Mouse (Mus musculus) neural tube, embryonic 14.5 days (tissue): ENCODE results near the gene Cox16. TPM values are rescaled to one million over a fixed set of nuclear protein-coding genes. Genes with fewer than 3 reads are reported as not detected.

Experiments used
- ATAC-seq: fragments of 200-750 bp; cut with Nextera tagmentation; 2 replicates; pipeline ENCODE4 v1.8.0; 2017; ENCODE audit warnings: low read depth, mild to moderate bottlenecking, moderate TSS enrichment, moderate library complexity
- H3K27ac ChIP-seq: fragments of 300-500 bp; sonication (generic); 2 replicates; pipeline ENCODE4 v1.5.1; 2014; ENCODE audit warnings: low read depth, mild to moderate bottlenecking, control low read depth, low read length, moderate library complexity, mixed read lengths
- H3K27me3 ChIP-seq: fragments of 300-500 bp; sonication (generic); 2 replicates; pipeline ENCODE4 v1.6.1; 2014; ENCODE audit warnings: low read length; ENCODE audit not compliant: control insufficient read depth, insufficient read depth
- H3K36me3 ChIP-seq: fragments of 300-500 bp; sonication (generic); 2 replicates; pipeline ENCODE4 v1.6.1; 2014; ENCODE audit warnings: low read length, mixed read lengths; ENCODE audit not compliant: control insufficient read depth, insufficient read depth
- H3K4me1 ChIP-seq: fragments of 300-500 bp; sonication (generic); 2 replicates; pipeline ENCODE4 v1.6.1; 2014; ENCODE audit warnings: low read length; ENCODE audit not compliant: control insufficient read depth, insufficient read depth
- H3K4me2 ChIP-seq: fragments of 300-500 bp; sonication (generic); 2 replicates; pipeline ENCODE4 v1.6.1; 2014; ENCODE audit warnings: mild to moderate bottlenecking, low read depth, low read length, control low read depth
- H3K4me3 ChIP-seq: fragments of 300-500 bp; sonication (generic); 2 replicates; pipeline ENCODE4 v1.5.1; 2014; ENCODE audit warnings: low read depth, low read length, control low read depth, mixed read lengths
- H3K9ac ChIP-seq: fragments of 300-500 bp; sonication (generic); replicated peaks from 2 replicates; pipeline ENCODE4 v1.6.1; 2014; ENCODE audit warnings: low read depth, mild to moderate bottlenecking, control low read depth, low read length, mixed read lengths
- H3K9me3 ChIP-seq: fragments of 300-500 bp; sonication (generic); 2 replicates; pipeline ENCODE4 v1.6.1; 2016; ENCODE audit warnings: low read length; ENCODE audit not compliant: control insufficient read depth
- WGBS: fragments of 180-500 bp; shearing (Covaris S2); extraction: QIAGEN DNeasy Blood & Tissue Kit; methylation state at CpG from one replicate; pipeline ENCODE4 v1.1.7; 2014; 5-methylcytosine and 5-hydroxymethylcytosine counted together
- polyA plus RNA-seq: library from polyadenylated mRNA; unstranded; fragments of >200 nt; fragmentation: Nextera tagmentation; extraction: Ambion mirVana; gene quantifications from 2 replicates; pipeline ENCODE4 v1.2.1, GENCODE M21; 2014

The Cox16 gene
- polyA plus RNA-seq, 1 experiment from 2014 or later: 138 TPM

DNA sequence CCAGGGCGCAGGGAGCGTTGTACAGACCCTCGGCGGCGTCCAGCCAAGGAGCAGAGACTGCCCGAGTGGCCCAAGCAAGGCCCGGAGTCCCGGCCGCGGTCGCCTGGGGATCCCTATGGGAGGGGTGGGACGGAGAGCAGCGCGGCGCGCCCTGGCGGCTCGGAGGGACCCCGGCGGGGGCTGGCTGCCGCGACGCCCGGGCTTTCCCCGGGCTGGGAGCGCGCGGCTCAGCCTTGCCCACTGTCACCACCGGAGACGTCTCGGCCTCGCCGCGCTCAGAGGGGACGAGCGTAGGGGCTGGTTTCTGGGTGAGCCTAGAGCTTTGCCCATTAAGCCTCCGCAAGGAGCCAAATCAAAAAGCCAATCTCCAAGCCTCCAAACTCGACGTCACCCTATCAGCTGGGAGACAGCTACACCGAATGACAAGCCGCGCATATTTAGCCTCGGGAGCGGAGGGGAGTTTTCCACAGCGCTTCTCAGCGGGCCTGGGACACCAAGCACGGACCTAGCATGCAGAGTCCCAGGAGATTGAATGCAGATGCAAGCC is 152.0 kb downstream of the Cox16 start, which contains the start of gene Slc8a3:
Slc8a3 (minus strand) TSS at position 306 of the 547 bp plus-strand sequence.
- H3K4me2 ChIP-seq: peak within 1 kb of the TSS; percentile 75
- peak within 1 kb of the TSS; percentile 63 for H3K4me3 ChIP-seq
- no peaks in the 10 kb centered on the region for H3K27me3 ChIP-seq
- H3K9ac ChIP-seq: peak within 1 kb of the TSS; percentile 89
- H3K27ac ChIP-seq: peak within 1 kb of the TSS; percentile 91
- no peaks in the 10 kb centered on the region for H3K36me3 ChIP-seq
- no peaks in the 10 kb centered on the region for H3K9me3 ChIP-seq
- ATAC-seq: peak; percentile 76
- peaks cover 3% of the 10 kb centered on the region; the same call in 1 of the 2 replicates for H3K4me1 ChIP-seq
- under 1% methylated on average over 47 of the region's 47 CpGs for WGBS

- Histone ChIP-seq H3K27me3 (no peaks in the 10 kb centered on the region), H3K4me1 (peaks cover 3% of the 10 kb centered on the region; the same call in 1 of the 2 replicates), H3K9me3 (no peaks in the 10 kb centered on the region), H3K4me2 (peak overlapping the region; percentile 75), H3K9ac (peak overlapping the region; percentile 89), H3K4me3 (peak overlapping the region; percentile 63), H3K27ac (peak overlapping the region; percentile 91), H3K36me3 (no peaks in the 10 kb centered on the region)
- WGBS: under 1% methylated on average over 48 of the region's 54 CpGs
- peak; percentile 86 for ATAC-seq
Observed at GRCm38 (mm10) chr12:81331937-81332874, 152.7 kb downstream of the Cox16 start.

DNA sequence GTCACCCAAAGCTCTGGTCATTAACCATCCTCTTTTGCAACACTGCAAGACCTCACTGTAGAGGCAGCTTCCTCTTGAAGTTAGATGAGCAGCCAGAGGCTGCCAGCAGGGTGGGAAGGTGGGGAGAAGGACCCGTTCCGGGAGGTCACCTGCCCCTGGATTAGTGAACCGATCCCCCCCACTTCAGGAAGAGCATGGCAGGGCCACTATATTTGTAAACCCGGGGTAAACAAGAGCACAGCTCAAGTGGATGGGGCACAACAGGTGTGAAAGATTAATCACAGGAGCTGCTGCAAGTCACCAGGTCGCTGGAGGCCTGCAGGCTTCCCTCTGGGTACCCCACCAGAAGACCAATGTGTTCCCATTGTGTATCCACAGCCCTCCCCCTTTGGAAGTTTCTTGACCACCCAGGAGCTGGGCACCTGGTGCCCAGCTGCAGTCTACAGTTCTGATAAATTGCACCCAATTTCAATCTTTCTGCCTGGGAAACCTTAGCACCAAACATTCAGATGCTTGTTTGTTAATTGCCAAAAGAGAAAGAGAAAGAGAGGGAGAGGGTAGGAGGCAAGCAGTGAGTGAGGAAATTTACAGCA is 153.8 kb downstream of the Cox16 start:
- Histone ChIP-seq H3K4me3 (peak overlapping the region; percentile 63; the same call in 1 of the 2 replicates), H3K27ac (peak overlapping the region; percentile 72), H3K4me1 (peaks cover 3% of the 10 kb centered on the region; the same call in 1 of the 2 replicates), H3K36me3 (no peaks in the 10 kb centered on the region), H3K9ac (peak overlapping the region; percentile 35), H3K9me3 (no peaks in the 10 kb centered on the region), H3K27me3 (no peaks in the 10 kb centered on the region), H3K4me2 (peak overlapping the region; percentile 75)
- 35% methylated on average over 5 of the region's 5 CpGs for WGBS
- ATAC-seq: no peak

DNA sequence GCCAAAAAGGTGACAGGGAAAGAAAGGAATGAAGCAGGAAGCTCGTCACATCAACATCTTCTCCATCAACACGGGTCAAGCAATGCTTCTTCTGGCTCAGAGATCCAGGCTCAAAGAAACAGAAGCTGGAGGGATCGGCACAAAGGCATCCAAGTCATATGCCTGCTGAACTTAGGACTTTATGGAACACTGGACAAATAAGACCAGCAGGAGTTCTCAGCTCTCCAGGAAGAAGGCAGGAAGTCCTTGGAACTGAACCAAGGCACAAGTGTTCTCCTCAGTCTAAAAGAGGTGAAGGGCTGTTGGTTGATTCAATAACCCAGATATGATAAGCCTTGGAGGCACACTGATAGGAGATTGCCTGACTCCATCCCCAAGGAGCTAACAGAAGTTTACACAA is 159.9 kb downstream of the Cox16 start:
- H3K9me3 ChIP-seq: no peaks in the 10 kb centered on the region
- H3K27ac ChIP-seq: no peak overlapping the region
- no peak overlapping the region for H3K4me3 ChIP-seq
- WGBS: 88% methylated on average over 3 of the region's 3 CpGs
- no peaks in the 10 kb centered on the region for H3K36me3 ChIP-seq
- no peak for ATAC-seq
- H3K4me1 ChIP-seq: 0 out of 2 replicates have a peak, but pooled peaks cover 4% of the 10 kb centered on the region
- no peak overlapping the region for H3K9ac ChIP-seq
- H3K27me3 ChIP-seq: no peaks in the 10 kb centered on the region
- no peak overlapping the region for H3K4me2 ChIP-seq

- Histone ChIP-seq H3K4me1 (0 out of 2 replicates have a peak, but pooled peaks cover 4% of the 10 kb centered on the region), H3K9ac (no peak overlapping the region), H3K9me3 (no peaks in the 10 kb centered on the region), H3K27ac (no peak overlapping the region), H3K36me3 (no peaks in the 10 kb centered on the region), H3K4me3 (no peak overlapping the region), H3K4me2 (no peak overlapping the region), H3K27me3 (no peaks in the 10 kb centered on the region)
- no peak for ATAC-seq
- 97% methylated on average over 3 of the region's 3 CpGs for WGBS
Observed at GRCm38 (mm10) chr12:81324116-81324515, 160.8 kb downstream of the Cox16 start.

- no peak overlapping the region for H3K4me2 ChIP-seq
- H3K27ac ChIP-seq: no peak overlapping the region
- H3K27me3 ChIP-seq: no peaks in the 10 kb centered on the region
- H3K4me3 ChIP-seq: no peak overlapping the region
- ATAC-seq: no peak
- no peaks in the 10 kb centered on the region for H3K9me3 ChIP-seq
- WGBS: 75% methylated on average over 1 of the region's 1 CpGs
- no peak overlapping the region for H3K9ac ChIP-seq
- H3K4me1 ChIP-seq: 0 out of 2 replicates have a peak, but pooled peaks cover 4% of the 10 kb centered on the region
- no peaks in the 10 kb centered on the region for H3K36me3 ChIP-seq
Observed at GRCm38 (mm10) chr12:81321021-81321420, 163.9 kb downstream of the Cox16 start.

DNA sequence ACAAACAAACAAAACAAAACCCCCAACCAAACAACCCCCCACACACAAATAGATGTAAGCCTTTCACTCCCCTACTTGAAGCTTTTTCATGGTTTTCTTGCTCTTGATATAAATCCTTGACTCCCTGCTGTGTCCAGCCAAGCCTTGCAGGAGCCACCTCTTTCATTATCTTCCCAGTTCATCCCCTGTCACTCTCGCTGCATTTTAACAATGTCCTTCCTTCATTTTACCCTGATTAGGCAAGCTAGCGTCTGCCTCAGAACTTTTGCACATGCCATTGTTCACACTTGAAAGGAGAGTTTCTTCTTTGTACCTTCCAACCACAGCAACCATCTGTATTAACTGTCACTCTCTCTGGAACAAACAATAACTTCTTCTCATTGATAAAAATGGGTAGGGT is 167.1 kb downstream of the Cox16 start:
- WGBS: 7% methylated on average over 2 of the region's 2 CpGs
- ATAC-seq: no peak

GRCm38 (mm10) chr12:81315953-81316352 is 169.0 kb downstream of the Cox16 start:
- H3K4me1 ChIP-seq: no peaks in the 10 kb centered on the region
- H3K36me3 ChIP-seq: no peaks in the 10 kb centered on the region; the same call in 1 of the 2 replicates
- no peak overlapping the region for H3K9ac ChIP-seq
- no peak overlapping the region for H3K4me2 ChIP-seq
- H3K9me3 ChIP-seq: no peaks in the 10 kb centered on the region
- 92% methylated on average over 5 of the region's 5 CpGs for WGBS
- H3K27me3 ChIP-seq: no peaks in the 10 kb centered on the region
- no peak for ATAC-seq
- H3K4me3 ChIP-seq: no peak overlapping the region
- no peak overlapping the region for H3K27ac ChIP-seq

More for the DNA sequence above, 167.1 kb downstream of the Cox16 start:
- Histone ChIP-seq H3K27ac (no peak overlapping the region), H3K4me2 (no peak overlapping the region), H3K36me3 (no peaks in the 10 kb centered on the region; the same call in 1 of the 2 replicates), H3K4me1 (0 out of 2 replicates have a peak, but pooled peaks cover 4% of the 10 kb centered on the region), H3K4me3 (no peak overlapping the region), H3K9ac (no peak overlapping the region), H3K9me3 (no peaks in the 10 kb centered on the region), H3K27me3 (no peaks in the 10 kb centered on the region)
